Mouse (Mus musculus) neural tube, embryonic 14.5 days (tissue): Measurements from ENCODE around the gene Cyp4f15. TPM values are rescaled to one million over a fixed set of nuclear protein-coding genes. Genes with fewer than 3 reads are reported as not detected.

Experiments
- ATAC-seq: fragments of 200-750 bp; cut with Nextera tagmentation; 2 replicates; pipeline ENCODE4 v1.8.0; 2017; ENCODE audit warnings: low read depth, mild to moderate bottlenecking, moderate TSS enrichment, moderate library complexity
- H3K27ac ChIP-seq: fragments of 300-500 bp; sonication (generic); 2 replicates; pipeline ENCODE4 v1.5.1; 2014; ENCODE audit warnings: low read depth, mild to moderate bottlenecking, control low read depth, low read length, moderate library complexity, mixed read lengths
- H3K27me3 ChIP-seq: fragments of 300-500 bp; sonication (generic); 2 replicates; pipeline ENCODE4 v1.6.1; 2014; ENCODE audit warnings: low read length; ENCODE audit not compliant: control insufficient read depth, insufficient read depth
- H3K36me3 ChIP-seq: fragments of 300-500 bp; sonication (generic); 2 replicates; pipeline ENCODE4 v1.6.1; 2014; ENCODE audit warnings: low read length, mixed read lengths; ENCODE audit not compliant: control insufficient read depth, insufficient read depth
- H3K4me1 ChIP-seq: fragments of 300-500 bp; sonication (generic); 2 replicates; pipeline ENCODE4 v1.6.1; 2014; ENCODE audit warnings: low read length; ENCODE audit not compliant: control insufficient read depth, insufficient read depth
- H3K4me2 ChIP-seq: fragments of 300-500 bp; sonication (generic); 2 replicates; pipeline ENCODE4 v1.6.1; 2014; ENCODE audit warnings: mild to moderate bottlenecking, low read depth, low read length, control low read depth
- H3K4me3 ChIP-seq: fragments of 300-500 bp; sonication (generic); 2 replicates; pipeline ENCODE4 v1.5.1; 2014; ENCODE audit warnings: low read depth, low read length, control low read depth, mixed read lengths
- H3K9ac ChIP-seq: fragments of 300-500 bp; sonication (generic); replicated peaks from 2 replicates; pipeline ENCODE4 v1.6.1; 2014; ENCODE audit warnings: low read depth, mild to moderate bottlenecking, control low read depth, low read length, mixed read lengths
- H3K9me3 ChIP-seq: fragments of 300-500 bp; sonication (generic); 2 replicates; pipeline ENCODE4 v1.6.1; 2016; ENCODE audit warnings: low read length; ENCODE audit not compliant: control insufficient read depth
- WGBS: fragments of 180-500 bp; shearing (Covaris S2); extraction: QIAGEN DNeasy Blood & Tissue Kit; methylation state at CpG from one replicate; pipeline ENCODE4 v1.1.7; 2014; 5-methylcytosine and 5-hydroxymethylcytosine counted together
- polyA plus RNA-seq: library from polyadenylated mRNA; unstranded; fragments of >200 nt; fragmentation: Nextera tagmentation; extraction: Ambion mirVana; gene quantifications from 2 replicates; pipeline ENCODE4 v1.2.1, GENCODE M21; 2014

Cyp4f15 gene
- polyA plus RNA-seq, result 1.7 and 1.8 TPM in 2 replicates

GRCm38 (mm10) chr17:32685048-32685750 lies at the start of gene Cyp4f15:
Gene Cyp4f15, plus strand, starts transcription at chr17:32685627.
- Histone ChIP-seq H3K27me3 (no peaks in the 10 kb centered on the region), H3K9me3 (no peaks in the 10 kb centered on the region), H3K9ac (no peak within 1 kb of the TSS), H3K4me2 (no peak within 1 kb of the TSS), H3K36me3 (no peaks in the 10 kb centered on the region), H3K4me1 (no peaks in the 10 kb centered on the region), H3K27ac (no peak within 1 kb of the TSS), H3K4me3 (no peak within 1 kb of the TSS)
- ATAC-seq, result no peak
- 37% methylated on average over 7 of the region's 7 CpGs for WGBS

DNA sequence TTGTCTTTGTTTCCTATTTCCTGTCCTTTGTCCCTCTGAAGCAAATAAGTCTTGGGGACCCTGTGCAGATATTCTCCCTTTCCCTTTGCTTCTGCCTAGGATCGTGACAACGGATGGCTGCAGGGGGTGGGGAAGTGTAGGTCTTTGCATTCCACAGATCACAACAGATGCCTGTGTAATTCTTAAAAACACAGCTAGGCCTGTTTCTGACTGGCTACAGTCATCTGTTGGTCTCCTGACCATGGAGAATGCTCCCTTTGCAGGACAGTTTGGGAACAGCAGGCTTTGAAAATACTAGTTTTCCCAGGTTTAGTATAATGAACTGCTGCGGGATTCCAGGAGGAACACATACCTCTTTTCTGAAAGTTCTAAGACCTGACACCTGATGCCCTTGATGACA lies 49.1 kb upstream of the Cyp4f15 start:
- ATAC-seq, result no peak
- Histone ChIP-seq H3K27me3 (no peaks in the 10 kb centered on the region), H3K36me3 (no peaks in the 10 kb centered on the region), H3K4me3 (no peak overlapping the region), H3K4me1 (no peaks in the 10 kb centered on the region), H3K27ac (no peak overlapping the region), H3K9ac (no peak overlapping the region), H3K4me2 (no peak overlapping the region), H3K9me3 (no peaks in the 10 kb centered on the region)
- 63% methylated on average over 3 of the region's 3 CpGs for WGBS

- 97% methylated on average over 2 of the region's 2 CpGs for WGBS
- Histone ChIP-seq H3K36me3 (no peaks in the 10 kb centered on the region), H3K27me3 (no peaks in the 10 kb centered on the region), H3K4me2 (no peak overlapping the region), H3K4me3 (no peak overlapping the region), H3K9me3 (no peaks in the 10 kb centered on the region), H3K4me1 (no peaks in the 10 kb centered on the region), H3K27ac (no peak overlapping the region), H3K9ac (no peak overlapping the region)
- ATAC-seq, result no peak
These were observed 48.3 kb upstream of the Cyp4f15 start for GRCm38 (mm10) chr17:32637151-32637550.

- no peaks in the 10 kb centered on the region for H3K36me3 ChIP-seq
- WGBS, result 91% methylated on average over 4 of the region's 4 CpGs
These were observed 38.8 kb upstream of the Cyp4f15 start for GRCm38 (mm10) chr17:32646631-32647030.

GRCm38 (mm10) chr17:32653860-32654259 lies 31.6 kb upstream of the Cyp4f15 start:
- H3K36me3 ChIP-seq, result no peaks in the 10 kb centered on the region
- no peak overlapping the region for H3K9ac ChIP-seq
- 95% methylated on average over 4 of the region's 4 CpGs for WGBS
- no peaks in the 10 kb centered on the region for H3K9me3 ChIP-seq
- no peaks in the 10 kb centered on the region for H3K27me3 ChIP-seq
- H3K4me2 ChIP-seq, result no peak overlapping the region
- no peak overlapping the region for H3K4me3 ChIP-seq
- ATAC-seq, result no peak
- no peak overlapping the region for H3K27ac ChIP-seq
- no peaks in the 10 kb centered on the region for H3K4me1 ChIP-seq

More at GRCm38 (mm10) chr17:32646631-32647030, 38.8 kb upstream of the Cyp4f15 start:
- Histone ChIP-seq H3K4me1 (no peaks in the 10 kb centered on the region), H3K4me3 (no peak overlapping the region), H3K27me3 (no peaks in the 10 kb centered on the region), H3K4me2 (no peak overlapping the region), H3K27ac (no peak overlapping the region), H3K9ac (no peak overlapping the region), H3K9me3 (no peaks in the 10 kb centered on the region)
- no peak for ATAC-seq

GRCm38 (mm10) chr17:32657041-32657440 lies 28.4 kb upstream of the Cyp4f15 start:
- H3K36me3 ChIP-seq, result no peaks in the 10 kb centered on the region
- H3K4me3 ChIP-seq, result no peak overlapping the region
- no peak overlapping the region for H3K9ac ChIP-seq
- no peaks in the 10 kb centered on the region for H3K27me3 ChIP-seq
- H3K4me1 ChIP-seq, result no peaks in the 10 kb centered on the region
- WGBS, result 77% methylated on average over 3 of the region's 3 CpGs
- no peak overlapping the region for H3K27ac ChIP-seq
- no peak overlapping the region for H3K4me2 ChIP-seq
- no peak for ATAC-seq
- no peaks in the 10 kb centered on the region for H3K9me3 ChIP-seq

DNA sequence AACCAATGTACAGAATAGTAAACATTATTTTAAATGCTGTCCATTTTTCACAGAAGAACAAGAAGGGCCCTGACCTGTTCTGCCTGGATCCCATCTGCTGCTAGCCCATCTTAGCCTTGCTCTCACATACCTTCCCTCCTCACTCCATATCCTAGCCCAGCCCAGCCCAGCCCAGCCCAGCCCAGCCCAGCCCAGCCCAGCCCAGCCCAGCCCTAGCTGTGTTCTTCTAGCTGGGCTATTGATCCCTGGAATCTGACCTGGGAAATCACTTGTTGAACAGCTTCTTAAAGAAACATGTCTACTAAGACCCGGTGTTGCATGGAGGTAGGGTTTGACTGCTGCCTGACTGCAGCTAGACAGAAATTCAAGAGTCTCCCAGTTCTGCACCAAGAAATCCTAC lies 27.2 kb upstream of the Cyp4f15 start:
- Histone ChIP-seq H3K9ac (no peak overlapping the region), H3K4me1 (no peaks in the 10 kb centered on the region), H3K4me3 (no peak overlapping the region), H3K27me3 (no peaks in the 10 kb centered on the region), H3K9me3 (no peaks in the 10 kb centered on the region), H3K4me2 (no peak overlapping the region), H3K27ac (no peak overlapping the region), H3K36me3 (no peaks in the 10 kb centered on the region)
- no peak for ATAC-seq
- WGBS, result 81% methylated on average over 1 of the region's 1 CpGs

DNA sequence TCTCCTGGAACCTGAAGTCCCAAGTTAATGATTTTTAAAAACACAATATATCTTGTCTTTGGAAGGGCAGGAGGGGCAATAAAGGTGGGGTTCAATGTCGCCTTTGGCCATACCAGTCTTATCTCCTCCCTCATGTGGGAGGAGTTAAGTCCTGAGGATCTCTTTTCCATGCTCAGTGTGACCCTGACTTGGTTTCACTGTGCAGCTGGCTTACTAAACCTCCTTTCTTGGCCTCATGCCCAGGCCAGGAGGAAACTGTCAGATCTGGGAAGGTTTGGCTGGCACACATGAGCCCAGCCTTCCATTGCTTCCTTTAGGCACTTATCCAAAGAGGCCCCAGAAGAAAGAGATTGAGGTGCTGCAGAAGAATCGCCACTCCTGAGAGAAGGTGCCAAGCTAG lies 26.7 kb upstream of the Cyp4f15 start, which contains the start of gene Cyp4f40:
Gene Cyp4f40 (plus strand): TSS at position 189 of the 400 bp plus-strand sequence.
- no peaks in the 10 kb centered on the region for H3K27me3 ChIP-seq
- ATAC-seq, result no peak
- no peaks in the 10 kb centered on the region for H3K9me3 ChIP-seq
- no peak within 1 kb of the TSS for H3K9ac ChIP-seq
- no peaks in the 10 kb centered on the region for H3K4me1 ChIP-seq
- WGBS, result 68% methylated on average over 2 of the region's 2 CpGs
- no peak within 1 kb of the TSS for H3K27ac ChIP-seq
- no peak within 1 kb of the TSS for H3K4me2 ChIP-seq
- H3K4me3 ChIP-seq, result no peak within 1 kb of the TSS
- no peaks in the 10 kb centered on the region for H3K36me3 ChIP-seq

DNA sequence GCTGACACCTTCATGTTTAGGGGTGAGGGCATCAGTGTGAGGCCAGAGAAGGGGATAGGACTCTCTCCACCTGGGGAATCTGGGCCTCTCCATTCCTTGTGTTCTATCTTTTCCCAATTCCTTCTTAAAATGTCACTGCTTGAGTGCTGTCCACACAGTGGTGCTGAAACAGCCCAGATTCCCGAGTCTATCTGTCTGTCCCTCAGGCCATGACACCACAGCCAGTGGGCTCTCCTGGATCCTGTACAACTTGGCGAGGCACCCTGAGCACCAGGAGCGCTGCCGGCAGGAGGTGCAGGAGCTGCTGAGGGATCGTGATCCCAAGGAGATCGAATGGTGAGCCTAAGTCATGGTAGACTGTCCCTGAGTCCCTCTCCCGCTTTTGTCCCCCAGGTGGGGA lies 11.5 kb upstream of the Cyp4f15 start:
- ATAC-seq, result no peak
- no peak overlapping the region for H3K4me2 ChIP-seq
- WGBS, result 71% methylated on average over 7 of the region's 7 CpGs

More for the DNA sequence above, 11.5 kb upstream of the Cyp4f15 start:
- no peaks in the 10 kb centered on the region for H3K27me3 ChIP-seq
- H3K27ac ChIP-seq, result no peak overlapping the region
- H3K36me3 ChIP-seq, result no peaks in the 10 kb centered on the region
- H3K4me1 ChIP-seq, result no peaks in the 10 kb centered on the region
- H3K9me3 ChIP-seq, result no peaks in the 10 kb centered on the region
- H3K9ac ChIP-seq, result no peak overlapping the region
- no peak overlapping the region for H3K4me3 ChIP-seq
